Mouse (Mus musculus) left cerebral cortex, postnatal 4 days (tissue): ENCODE data around the gene Ntrk2. TPM values are rescaled to one million over a fixed set of nuclear protein-coding genes. Genes with fewer than 3 reads are reported as not detected.

Source experiments
- DNase-seq: peaks from one replicate; pipeline ENCODE4 v3.0.0-alpha.2; 2022
- intact Hi-C: fragments of 180-260 bp; cut with DNase I; formaldehyde crosslinking; loops from one replicate; pipeline ENCODE4 v1.15.1; 2025
- total RNA-seq, 2 experiments: library from RNA; stranded (reverse); gene quantifications; 2 replicates each; pipeline ENCODE4 v1.2.3; 2021

The Ntrk2 gene
- total RNA-seq, 2 experiments from 2014 or later: 288 to 312 TPM

DNA sequence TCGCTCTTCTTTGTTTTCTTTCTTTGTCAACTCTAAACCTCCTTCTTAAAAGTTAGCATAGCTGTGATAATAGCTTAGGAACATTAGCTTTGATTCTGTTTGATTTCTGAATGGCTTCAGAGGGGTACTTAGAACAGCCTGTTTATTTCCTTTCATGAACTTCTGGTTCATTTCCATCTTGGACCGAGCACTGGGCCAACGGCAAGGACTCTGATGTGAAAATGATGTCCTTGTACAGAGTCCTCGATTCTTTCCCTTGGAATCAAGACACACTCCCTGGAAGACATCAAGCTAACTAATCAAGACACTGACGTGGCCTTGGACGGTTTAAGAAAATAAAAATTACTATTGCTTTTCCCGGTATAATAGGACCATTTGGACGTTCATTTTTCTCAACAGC lies 31.7 kb downstream of the Ntrk2 start:
- no peak for DNase-seq
- intact Hi-C loops: no loop called here

- peak; percentile 73 for DNase-seq
- intact Hi-C loops: no loop called here
Measured at GRCm38 (mm10) chr13:58840731-58841359, 34.5 kb downstream of the Ntrk2 start.

DNA sequence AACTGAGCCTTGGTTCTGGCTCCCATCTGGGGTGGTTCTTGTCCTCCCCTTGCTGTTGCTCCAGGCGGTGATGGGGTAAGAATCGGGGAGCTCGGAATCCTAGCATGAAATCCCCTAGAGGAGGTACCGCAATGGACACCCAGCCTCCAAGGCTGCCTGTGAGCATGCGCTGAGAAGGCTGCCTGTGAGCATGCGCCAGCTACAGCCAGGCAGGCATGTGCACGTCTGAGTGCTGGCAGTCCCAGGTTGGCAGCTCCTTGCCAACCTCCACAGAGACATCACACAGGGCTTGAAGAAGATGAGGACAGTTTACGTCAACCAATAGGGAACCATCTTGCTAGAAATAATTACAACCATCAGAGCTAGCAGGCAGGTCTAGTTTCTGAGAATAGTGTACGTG lies 37.5 kb downstream of the Ntrk2 start:
- DNase-seq: peak; percentile 64
- intact Hi-C loops: no loop called here

- intact Hi-C loops: no loop called here
- DNase-seq: no peak
Measured at GRCm38 (mm10) chr13:58848578-58848977, 42.2 kb downstream of the Ntrk2 start.

DNA sequence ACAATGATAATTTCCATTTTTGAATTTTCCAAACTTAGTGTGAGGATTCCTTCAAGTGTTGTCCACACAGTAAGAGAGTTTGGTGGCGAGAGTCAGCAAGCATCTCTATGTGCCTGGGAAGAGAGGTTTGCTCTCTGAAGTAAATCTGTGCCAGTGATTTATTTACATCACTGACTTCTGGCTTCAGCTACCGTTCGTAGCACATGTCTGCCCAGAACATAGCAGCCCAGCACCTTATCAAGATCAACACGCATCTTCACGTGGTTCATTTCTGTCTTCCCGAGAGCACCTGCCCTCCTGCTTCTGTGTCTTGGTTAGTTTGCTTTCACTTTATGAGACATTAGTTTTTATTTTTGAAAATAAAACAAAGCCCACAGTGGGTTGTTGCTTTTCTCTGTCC lies 47.3 kb downstream of the Ntrk2 start:
- DNase-seq: no peak
- intact Hi-C loops: no loop called here

GRCm38 (mm10) chr13:58866239-58866638 lies 59.9 kb downstream of the Ntrk2 start:
- no peak for DNase-seq
- intact Hi-C loops: no loop called here

DNA sequence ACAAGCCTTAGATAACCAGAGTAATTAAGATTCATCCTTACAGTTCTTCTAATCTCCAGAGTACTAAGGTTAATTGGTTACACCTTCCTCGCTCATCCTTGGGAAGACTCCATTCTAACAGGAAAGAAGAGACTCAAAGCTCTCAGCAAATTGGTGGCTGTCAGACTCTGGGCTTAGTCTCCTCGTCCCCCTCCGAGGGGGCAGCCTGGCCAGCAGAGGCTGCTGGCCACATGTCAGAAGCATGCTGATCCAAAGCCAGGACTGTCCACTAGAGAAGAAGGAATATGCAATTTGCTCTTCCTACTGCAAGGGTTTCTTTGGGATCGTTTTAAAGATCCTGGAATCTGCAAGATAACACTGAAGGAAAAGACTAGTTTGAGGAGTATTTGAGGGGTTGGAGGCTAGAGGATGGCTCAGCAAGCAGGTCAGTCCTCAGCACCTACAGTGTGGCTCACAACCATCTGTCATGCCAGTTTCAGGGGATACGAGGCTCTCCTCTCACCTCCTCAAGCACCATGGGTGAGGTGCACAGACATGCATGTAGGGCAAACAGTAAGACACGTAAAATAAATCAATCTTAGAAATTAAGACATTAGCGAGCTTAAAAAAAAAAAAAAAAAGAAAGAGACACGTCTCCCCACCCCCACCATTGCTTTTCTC lies 60.5 kb downstream of the Ntrk2 start:
- intact Hi-C loops: no loop called here
- peak; percentile 61 for DNase-seq

DNA sequence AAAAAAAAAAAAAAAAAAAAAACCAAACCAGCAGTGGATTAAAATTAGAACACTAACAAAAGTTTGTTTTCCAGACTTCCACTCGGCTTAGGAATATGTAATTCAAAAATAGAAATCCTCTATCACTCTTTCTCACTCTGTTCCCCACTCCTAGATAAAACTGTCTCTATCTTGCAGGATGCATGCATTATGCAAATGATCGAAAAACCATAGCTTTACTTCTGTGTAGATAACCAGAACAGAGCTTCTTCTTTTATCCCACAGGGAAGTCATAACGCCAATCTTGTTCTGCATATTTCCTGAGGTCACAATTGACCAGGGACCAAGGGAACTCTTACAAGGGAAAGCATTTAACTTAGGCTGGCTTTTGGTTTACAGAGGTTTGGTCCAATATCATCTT lies 76.1 kb downstream of the Ntrk2 start:
- intact Hi-C loops: no loop called here
- no peak for DNase-seq

GRCm38 (mm10) chr13:58882916-58883315 lies 76.5 kb downstream of the Ntrk2 start:
- intact Hi-C loops: no loop called here
- DNase-seq: no peak

- no peak for DNase-seq
- intact Hi-C loops: no loop called here
Measured at GRCm38 (mm10) chr13:58886108-58886507, 79.7 kb downstream of the Ntrk2 start.

DNA sequence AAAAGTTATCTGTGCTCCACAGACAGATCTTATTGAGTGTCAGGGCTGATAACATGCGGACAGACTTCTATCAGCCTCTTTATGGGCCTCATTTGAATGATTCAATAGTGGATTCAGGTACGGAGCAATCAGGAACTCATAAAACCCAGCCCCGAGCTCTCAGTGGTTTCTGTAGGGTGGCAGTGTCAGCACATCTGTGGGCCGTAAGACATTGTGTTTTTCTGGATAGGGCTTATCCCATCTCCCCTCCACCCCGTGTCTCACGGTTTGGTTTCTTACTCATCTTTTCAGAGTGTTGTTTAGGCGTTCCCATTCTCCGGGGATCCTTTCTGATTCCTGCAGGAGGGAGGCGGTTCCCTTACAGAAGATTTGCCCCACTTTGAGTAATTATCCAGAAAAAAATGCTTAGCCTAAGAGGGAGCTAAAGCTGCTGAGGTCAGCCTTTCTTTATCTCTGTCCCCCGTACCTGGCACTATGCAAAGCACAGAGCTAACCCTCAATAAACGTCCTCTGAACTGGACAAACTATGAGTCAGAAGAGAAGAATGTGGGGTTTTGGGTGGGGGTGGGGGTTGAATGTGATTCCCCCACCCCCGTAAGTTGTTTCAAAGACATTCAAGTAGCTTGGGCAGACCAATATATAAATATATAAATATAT lies 90.0 kb downstream of the Ntrk2 start:
- intact Hi-C loops: no loop called here
- DNase-seq: no peak

GRCm38 (mm10) chr13:58899337-58899736 lies 93.0 kb downstream of the Ntrk2 start:
- intact Hi-C loops: no loop called here
- DNase-seq: no peak

GRCm38 (mm10) chr13:58902313-58902712 lies 95.9 kb downstream of the Ntrk2 start:
- no peak for DNase-seq
- intact Hi-C loops: no loop called here

DNA sequence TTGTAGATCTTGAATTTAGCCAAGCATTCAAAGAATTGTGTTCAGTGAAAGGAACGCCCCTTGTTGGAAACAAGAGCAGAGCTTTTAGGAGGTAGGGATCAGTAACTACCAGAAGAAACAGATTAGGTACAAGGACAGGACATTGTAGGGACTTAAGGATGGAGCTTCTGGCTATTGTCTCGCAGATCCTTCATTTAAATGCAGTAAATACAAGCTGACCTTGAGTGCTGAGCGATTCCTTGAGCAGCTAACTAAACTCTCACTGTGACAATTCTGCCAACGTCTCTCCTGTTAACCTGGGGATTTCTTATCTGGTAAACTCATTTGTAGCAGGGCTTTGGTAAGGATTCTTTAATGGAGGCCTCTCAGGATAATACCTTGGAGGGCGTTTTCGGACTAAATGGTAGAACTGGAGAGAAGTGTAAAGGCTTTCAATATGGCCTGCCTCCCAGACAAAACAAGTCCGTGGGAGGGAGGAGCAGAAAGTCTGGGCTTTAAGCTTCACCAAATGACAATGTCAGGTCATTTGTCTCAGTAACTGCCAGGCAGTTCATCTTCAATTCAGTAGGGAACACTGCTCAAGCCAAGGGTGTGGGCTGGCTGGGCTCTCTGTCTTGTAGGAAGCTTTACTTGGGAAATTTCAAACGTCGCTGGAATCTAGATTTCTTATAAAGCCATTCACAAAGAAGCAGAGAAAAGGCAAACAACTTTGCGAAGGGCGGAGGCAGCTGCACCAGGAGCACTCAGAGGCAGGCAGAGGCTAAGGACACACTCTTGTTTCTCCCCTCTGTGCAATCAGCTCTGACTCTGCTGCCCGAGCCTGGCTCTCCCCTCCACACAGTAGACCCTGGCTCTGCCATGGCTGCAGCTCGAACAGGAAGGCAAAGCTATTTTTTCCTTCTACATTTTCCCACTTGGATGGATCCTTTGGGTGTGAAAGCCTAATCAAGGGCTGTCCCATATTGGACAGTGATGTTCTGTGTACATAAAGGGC lies 98.7 kb downstream of the Ntrk2 start:
- no peak for DNase-seq

DNA sequence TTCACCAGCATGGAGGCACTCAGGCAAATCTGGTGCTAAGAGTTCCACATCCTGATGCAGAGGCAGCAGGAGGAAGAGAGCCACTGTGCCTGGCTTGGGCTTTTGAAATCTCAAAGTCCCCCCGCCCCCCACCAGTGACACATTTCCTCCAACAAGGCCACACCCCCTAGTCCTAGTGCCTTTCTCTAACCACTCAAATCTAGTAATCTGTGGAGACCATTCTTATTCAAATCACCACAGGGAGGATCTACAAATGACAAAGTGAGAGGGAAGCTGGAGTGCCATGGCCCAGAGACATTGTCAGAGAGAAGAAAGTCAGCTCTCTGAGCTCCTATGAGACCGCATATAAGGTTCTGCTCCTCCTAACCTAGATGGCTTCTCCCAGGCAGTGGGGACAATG lies 105.6 kb downstream of the Ntrk2 start:
- no peak for DNase-seq
- intact Hi-C loops: no loop called here

More for the DNA sequence above, 98.7 kb downstream of the Ntrk2 start:
- intact Hi-C loops: no loop called here

- no peak for DNase-seq
- intact Hi-C loops: no loop called here
Measured at GRCm38 (mm10) chr13:58912559-58912958, 106.2 kb downstream of the Ntrk2 start.

- no peak for DNase-seq
- intact Hi-C loops: no loop called here
Measured at GRCm38 (mm10) chr13:58914061-58914814, 107.9 kb downstream of the Ntrk2 start.

DNA sequence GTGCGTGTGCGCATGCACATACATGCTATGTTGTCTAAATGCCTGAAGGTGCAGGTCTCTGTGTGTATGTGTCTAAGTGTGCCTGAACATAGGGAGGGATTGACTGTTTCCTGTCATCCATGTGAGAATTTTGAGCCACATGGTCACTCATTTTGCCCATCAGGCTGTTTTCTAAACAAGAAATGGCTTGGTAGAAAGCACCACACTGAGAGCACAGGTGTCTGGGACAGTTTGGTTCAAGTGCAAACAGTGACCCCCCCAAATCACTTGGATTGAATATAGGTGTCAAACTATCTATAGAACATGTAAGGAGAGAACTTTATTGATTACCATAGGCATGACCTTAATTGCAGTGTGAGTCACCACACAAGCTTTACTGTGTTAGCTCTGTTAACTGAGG lies 110.0 kb downstream of the Ntrk2 start:
- no peak for DNase-seq
- intact Hi-C loops: no loop called here

GRCm38 (mm10) chr13:58920241-58920640 lies 113.9 kb downstream of the Ntrk2 start:
- no peak for DNase-seq
- intact Hi-C loops: no loop called here

GRCm38 (mm10) chr13:58921255-58921654 lies 114.9 kb downstream of the Ntrk2 start:
- DNase-seq: no peak
- intact Hi-C loops: no loop called here
